Mouse (Mus musculus) embryo, embryonic 9.5 days (tissue): Measurements from ENCODE around the gene Tspan5.

Experiments used
- DNase-seq: peaks from one replicate; pipeline ENCODE4 v3.0.0-alpha.2; 2017; ENCODE audit errors: extremely low spot score

The Tspan5 gene

DNA sequence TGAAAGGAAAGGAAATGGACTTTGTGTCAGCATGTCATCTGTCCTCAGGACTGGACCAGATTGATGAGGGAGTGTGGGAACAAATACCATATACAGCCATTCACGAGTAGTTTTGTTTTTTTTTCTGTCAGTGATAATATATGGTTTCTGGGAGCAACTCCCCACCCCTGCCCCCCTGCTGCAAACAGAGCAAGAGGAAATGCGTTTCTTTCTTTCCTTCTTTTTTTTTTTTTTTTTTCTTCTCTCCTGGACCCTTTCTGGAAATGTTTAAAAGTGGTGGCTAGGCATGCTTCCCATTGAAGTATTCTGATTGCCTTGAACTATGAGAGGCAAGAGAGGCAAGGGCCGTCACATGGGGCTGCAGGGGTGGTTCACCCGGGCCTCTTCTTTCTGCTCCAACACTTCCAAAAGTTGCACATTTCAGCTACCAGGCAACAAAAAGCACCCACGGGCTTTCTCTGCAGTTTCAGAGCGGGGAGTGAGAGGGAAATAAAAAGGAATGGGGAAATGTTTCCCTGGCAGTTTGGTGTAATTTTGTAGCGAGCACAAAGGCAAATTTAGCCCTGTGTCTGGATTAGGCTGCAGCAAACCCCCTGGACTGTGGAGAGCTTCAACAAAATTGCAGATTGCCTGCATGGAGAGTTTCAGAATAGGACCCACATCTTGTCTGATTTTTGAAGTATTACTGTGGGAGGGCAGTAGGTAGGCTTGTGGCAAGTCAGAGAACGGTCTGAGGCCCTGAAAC is 2.2 kb downstream of the Tspan5 start:
- no peak for DNase-seq

DNA sequence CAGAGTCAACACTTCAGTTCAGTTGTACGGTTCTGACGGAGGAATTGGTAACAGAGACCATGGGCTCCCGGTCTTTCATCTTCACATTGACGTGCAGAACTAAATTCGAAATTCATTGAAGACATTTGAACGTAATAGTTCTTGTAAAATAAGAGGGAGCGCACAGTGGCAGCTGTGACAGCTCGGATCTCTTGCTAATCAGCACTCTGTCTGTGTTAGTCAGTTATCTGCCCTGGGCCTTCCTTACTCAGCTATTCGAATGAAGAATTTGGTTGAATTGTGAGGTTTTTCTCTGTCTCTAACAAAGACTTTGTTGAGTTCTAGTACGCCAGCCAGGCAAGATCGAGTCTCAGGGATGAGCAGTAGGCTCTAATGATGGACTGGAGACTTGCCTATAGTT is 3.1 kb downstream of the Tspan5 start:
- DNase-seq: no peak

DNA sequence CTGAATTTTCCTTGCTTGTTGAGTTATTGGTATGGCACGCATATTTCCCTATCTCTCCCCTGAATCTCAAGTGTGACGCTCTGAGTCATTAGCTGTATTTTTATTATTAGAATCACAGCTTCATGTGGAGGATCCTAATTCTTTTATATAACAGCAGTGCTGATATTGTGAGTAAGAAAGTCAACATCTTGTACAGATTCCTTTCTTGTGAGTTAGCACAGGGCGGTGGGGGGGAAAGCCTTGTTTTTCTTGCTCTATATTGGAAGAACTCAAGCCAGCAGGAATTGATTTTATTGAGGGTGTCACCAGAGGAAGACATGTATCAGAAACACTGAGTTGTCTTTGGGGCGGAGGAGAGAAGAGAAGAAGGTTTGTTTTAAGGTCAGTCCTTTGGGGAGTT is 3.6 kb downstream of the Tspan5 start:
- no peak for DNase-seq

DNA sequence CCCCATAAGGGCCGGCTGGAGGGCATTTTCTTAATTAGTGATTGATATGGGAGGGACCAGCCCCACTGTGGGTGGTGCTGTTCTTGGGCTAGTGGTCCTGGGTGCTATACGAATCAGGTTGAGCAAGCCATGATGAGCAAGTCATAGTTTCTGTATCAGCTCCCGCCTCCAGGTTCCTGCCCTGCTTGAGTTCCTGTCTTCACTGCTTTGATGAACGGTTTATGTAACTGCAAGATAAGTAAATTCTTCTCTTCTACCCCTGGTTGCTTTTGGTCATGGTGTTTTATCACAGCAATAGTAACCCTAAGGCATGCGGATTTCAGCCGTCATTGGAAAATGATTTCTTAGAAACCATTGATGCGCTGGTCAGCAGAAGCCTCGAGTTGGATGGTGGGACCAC is 4.6 kb downstream of the Tspan5 start:
- no peak for DNase-seq

DNA sequence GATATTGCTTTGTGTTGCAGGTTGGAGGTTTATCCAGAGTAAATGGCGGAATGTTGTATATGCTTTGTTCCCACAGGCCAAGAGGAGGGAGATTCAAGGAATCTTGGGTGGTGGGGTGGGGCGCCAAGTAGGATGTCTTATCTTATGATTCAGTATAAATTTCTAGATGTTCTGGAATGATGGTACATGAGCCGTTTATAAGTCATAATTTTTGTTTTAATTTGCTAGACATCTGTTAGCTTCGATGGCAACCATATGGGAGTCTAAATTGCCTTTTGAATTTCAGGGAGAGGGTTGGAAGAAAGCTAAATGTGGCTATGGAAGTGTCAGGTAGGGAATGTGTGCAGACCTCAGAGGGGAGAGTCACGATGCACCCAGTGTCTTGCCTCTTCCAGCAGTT is 5.0 kb downstream of the Tspan5 start:
- no peak for DNase-seq

DNA sequence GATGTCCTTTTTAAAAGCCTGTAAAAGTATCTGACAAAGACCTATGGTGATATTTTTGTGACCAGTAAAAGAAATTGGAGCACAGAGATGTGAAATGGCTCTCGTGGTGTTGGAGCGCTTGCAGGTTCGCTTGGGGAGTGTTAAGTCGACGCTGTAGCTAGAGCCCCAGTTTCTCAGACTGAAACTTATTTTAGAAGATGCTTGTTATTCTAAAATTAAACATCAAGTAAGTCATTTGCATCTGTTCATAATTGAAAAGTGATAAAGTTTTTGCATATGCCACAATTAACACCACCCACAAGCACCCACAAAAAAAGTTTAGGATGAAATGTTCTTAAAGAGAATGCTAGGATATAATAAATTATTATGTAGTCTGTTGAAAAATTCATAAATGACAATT is 6.0 kb downstream of the Tspan5 start:
- no peak for DNase-seq

DNA sequence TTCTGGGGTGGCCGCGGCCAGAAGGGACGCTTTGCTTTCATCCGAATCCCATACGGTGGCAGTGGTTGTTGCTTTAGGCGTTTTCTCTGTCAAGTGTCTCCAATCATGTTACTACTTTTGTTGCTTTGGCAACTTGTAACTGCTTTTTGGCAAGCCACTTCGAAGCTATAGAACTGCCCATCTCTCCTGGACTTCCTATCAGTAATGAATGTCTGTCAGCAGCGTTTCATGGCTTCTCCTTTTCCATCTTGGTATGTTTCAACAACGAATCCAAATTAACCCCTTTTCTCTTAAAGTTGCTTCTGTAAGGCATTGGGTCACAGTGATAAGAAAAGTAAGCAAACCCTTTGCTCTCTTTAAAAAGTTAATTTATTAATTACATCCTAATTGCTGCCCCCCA is 7.7 kb downstream of the Tspan5 start:
- no peak for DNase-seq

DNA sequence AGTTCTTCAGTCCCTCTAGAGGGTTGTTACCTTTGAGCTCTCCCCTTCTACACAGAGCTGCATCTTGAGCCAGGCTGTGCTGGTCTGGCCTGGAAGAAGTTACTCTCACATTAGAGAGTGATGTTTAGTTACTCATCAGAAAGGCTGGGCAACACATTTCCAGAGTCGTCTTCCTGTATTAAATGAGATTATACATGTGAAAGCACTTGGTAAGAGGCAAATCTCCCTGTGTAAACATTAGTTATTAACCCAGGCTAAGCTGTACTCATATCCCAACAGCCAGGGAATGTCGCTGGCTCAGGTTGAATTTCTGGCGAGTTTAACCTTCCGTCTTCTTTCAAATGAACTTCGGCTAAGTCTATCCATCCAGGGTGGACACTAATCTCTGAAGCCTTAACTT is 9.3 kb downstream of the Tspan5 start:
- DNase-seq: no peak

DNA sequence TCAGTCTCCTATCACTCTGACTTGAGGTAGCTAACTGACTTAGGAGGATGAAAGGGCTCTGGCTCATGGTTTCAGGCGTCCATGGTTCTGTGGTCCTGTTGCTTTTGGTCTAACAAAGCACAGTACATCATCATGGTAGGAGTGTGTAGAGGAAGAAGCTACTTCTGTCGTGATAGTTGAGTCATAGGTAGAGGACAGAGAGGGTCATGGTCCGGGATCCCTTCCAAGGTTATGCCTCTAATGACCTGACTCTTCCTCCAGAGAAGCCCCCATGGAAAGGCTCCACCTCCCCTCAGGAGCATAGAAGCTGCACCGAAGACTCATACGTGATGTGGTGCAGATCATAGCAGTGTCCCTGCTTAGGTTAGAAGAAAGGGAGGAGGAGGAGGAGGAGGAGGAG is 10.1 kb downstream of the Tspan5 start:
- DNase-seq: no peak

DNA sequence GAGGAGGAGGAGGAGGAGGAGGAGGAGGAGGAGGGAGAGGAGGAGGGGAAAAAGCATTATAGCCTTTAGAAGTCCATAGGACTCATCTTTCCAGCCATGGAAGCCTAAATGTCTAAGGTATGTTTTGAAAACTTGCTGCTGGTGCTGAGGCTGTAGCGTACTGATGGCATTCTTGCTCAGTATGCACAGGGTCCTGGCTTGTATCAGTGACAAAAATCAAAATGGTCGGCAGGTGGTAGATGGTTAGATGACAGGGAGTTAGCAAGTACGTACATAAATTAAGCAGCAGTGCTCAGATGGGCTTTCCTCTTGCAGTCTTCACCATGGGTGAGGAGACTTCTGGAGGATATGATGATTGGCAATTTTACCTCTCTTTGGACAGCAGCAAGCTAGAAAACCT is 10.8 kb downstream of the Tspan5 start:
- DNase-seq: no peak

DNA sequence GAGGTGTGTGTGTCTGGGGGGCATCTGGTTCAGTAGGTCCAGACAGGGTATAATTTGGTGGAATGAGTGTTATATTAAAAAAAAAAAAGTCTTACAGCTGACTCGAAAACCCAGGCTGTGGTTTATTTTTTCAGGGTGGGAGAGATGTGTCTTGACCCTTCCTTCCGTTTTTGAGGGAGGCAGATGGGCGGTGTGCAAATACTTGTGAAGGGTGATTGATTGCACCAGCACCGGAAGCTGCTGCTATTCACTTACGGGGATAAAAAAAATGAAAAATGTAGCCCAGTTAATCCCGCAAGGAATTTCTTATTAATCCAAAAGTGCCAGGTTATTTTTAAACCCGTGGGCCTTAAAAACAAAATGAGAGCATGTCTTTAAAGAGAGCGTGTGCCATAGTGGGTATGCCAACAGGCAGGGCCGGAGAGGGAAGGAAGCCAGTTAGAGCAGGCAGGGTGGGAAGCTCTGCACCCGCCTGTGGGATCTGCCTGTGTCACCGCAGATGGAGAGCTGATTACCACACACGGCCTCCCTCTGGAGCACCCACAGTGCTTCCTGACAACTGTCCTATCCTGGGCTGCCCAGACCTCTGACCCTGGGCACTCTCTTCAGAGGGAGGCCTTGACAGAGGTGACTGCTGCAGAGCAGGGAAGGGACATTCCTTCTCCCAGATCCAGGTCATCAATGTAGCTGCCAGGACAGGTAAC is 11.3 kb downstream of the Tspan5 start:
- DNase-seq: no peak

DNA sequence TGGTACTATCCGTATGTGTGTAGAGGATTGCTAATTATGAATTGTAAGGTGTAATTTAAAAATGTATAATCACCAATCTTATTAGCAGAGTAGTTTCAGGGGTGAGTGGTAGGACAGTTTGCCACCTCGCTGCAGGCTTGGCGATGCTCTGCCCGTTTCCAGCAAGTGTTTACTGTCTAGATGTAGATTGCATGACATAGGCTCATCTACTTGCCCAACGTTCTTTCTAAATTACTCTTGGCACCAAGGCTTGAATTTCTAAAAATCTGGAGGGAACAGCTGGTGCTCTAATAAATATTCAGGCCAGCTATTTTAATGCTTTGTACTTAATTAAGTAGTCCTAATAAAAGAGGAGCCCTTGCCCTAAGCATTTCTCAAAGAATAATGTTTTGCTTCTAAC is 12.3 kb downstream of the Tspan5 start:
- DNase-seq: no peak

DNA sequence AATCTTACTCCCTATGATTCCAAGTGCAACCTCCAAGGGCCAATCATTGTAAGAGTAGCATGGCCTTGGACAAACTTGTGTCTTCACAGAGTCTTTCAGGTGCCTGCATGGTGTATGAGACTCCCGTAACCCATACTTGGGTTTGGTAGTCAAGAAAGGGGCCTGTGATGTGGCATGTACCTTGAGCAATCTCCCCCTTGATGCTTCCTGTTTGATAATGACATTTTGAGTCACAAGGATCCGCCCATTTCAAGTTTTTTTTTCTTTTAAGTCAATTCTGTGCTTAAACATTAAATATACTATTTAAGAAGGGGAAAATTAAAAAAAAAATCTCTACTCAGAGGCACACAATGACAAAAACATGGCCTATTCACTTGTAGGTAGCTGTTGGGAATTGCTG is 15.3 kb downstream of the Tspan5 start:
- no peak for DNase-seq

DNA sequence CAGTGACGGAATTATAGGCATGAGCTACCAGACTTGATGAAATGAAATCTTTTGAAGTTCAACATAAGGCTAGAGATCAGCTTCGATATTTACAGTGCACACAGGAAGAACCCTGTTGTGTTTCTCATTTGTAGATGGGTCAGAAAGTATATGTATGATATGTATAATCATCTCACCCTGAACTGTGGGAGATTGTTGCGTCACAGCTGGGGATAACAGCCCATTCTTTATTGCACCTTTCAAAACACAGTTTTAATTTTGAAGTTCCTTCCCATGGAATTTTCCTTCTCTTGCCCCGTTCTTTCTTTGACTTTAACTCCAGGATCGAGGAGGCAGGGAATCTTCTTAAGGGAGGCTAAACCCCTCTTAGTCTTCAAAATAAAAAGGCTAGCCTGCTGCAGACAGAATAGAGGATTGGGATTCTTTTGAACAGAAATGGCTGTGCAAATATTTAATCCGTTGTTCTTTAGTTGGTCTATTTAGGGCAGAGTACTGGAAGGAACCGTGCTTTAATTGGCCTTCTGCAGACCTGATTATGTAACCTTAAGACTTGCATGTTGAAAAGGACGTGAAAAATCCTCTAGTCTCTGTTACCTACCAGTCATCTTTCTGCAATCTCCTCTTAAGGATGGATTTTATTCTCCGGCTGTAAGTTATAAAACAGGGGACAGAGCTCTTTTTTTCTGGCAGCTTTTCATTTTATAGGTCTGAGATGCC is 18.1 kb downstream of the Tspan5 start:
- no peak for DNase-seq

DNA sequence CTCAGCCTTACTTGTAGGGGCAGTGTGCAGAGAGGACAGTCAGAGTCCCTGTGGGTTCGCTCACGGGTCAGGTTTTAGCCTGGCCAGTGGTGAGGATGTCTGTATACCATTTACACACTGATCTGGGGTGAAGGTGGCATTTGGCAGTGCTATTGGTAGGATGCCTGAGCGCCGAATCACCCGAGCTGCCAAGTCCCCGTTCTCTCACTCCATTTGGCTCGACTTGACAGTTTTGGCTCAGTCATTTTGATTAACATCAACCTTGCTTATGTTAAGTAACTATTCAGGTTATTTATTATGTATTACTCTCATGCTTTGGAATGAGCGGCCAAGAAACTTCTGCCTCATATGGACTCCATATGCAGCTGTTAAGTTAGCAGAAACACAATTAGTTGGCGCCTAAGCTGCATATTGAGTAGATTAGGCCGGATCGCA is 18.7 kb downstream of the Tspan5 start:
- DNase-seq: no peak

DNA sequence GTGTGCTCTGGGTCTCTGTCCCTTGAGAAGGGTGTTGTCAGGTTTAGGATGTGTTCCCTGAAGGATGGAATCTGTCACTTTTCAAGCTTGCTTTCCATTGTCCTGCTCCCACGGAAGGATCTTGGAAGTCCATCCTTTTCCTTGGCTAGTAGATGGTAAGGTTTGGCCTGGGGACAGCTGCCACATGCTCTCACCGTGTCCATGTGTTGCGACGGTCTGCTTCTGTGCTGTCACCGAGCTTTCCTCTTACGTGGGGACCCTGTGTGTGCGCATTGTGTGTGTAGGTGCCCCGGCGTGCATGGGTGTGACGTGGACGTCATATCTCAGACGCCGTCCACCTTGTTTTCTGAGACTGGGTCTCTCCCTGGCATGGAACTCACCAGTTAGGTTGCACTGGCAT is 19.5 kb downstream of the Tspan5 start:
- DNase-seq: no peak

DNA sequence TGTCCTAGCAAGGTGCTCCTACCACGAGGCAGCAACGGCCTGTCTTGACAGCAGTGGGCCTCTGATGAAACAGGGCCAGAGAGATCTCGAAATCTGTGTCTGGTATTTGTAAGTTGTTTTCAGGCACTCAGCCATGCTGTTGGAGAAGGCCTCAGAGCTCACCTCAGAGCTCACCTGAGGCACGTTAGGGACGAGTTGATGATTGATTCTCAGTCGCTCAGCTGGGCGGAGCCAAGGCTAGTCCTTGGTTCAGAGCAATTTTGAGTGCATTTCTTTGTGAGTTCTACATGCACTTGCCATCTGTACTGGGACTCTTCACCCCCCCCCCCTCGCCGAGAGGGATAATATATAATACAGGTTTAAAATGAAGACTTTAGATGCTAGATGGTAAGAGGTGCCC is 21.9 kb downstream of the Tspan5 start:
- no peak for DNase-seq

DNA sequence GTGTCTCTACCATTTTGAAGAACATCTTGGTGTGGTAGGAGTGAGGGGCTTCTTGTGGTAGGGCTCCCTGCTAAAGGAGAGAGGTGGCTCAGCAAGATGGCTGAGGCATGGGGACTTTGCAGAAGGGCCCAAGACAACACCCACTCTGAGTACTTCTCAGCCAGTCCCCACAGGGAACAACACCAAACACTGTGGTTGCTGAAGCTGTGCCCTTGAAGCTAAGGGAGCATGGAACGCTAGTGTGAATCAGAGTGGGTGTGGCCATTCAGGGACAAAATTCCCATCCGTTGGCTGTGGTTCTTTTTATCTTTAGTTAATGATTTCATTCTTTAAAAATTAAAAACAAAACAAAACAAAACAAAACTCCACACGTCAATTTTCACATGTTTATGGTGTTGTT is 22.8 kb downstream of the Tspan5 start:
- DNase-seq: no peak

DNA sequence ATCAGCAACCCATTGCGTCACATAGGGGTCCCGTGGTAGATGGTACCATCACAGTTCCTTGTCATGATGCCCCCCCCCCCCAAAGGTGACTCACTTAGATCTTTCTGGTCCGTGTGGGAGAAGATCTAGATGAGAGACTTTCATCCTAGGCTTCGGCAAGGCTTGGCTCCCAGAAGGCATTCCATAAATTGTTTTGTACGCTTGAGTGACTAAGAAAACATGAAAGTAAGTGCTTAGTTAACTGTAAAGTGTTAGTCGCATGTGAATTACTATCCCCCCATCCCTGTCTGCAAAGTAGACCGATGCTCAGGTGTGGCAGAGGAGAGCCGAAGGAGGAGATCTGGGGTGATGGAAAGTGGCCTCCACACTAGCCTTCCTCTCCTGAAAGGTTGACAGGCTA is 25.0 kb downstream of the Tspan5 start:
- DNase-seq: no peak

DNA sequence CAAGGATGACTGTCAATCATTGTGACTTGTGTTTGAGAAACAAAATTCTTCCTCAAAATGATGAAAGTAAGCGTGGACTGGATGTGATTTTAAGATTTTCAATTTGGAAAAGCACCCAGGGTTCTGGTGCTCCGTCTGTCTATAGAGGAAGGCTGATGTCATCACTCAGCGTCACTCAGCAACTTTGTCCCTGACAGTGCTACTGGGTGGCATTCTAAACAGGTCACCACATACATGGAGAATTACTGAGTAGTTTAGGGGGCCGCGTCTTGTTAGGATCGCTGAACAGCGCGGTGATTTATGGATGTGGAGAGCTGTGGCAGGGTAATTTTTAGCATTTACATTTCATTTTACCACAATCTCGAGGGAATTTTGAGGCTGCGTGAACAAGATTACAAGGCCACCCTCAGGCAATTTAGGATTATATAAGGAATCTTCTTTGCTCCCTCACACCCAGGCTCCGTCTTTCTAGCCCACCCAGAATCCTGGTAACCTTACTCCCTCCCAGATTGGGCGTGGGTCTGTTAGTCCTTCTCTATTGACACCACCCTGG is 26.6 kb downstream of the Tspan5 start:
- no peak for DNase-seq

DNA sequence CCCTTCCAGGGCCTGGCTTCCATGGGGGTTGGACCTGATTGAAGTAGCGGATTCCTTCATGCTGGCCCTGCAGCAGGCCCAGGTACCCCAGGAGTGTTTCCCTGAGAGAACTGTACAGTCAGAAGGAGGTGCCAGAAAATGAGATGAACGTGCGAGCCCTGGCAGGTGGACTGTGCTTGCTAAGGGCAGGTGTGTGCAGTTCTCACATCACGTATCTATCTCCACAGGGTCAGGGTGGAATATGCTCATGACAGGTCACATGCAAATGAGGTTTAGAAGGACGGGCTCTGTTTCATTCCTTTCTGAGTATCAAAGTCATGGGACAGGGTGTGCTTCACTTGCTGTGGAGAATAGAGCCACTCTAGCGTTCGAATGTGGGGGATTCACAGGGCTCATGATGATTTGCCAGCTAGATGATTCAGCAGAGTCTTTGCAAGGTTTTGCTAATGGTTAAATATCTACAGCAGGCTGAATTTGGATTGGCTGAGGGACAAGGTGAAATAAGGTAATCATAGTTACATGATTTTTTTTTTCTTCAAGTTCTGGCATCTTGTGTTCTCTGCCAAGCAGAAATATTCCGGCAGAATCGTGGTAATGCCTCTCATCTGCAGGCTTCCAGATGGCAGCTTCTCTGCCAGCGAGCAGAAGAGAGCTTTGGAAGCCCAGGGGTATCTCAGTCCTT is 28.8 kb downstream of the Tspan5 start:
- DNase-seq: no peak
